Mouse (Mus musculus) hindbrain, embryonic 11.5 days (tissue): ENCODE measurements at regions not wholly inside any gene's neighbourhood (a gene's known extent, or its start where the extent isn't known, plus 50 kb on each side); places are given as distances from the start of the nearest gene placed in this dataset.

ENCODE experiments used
- ATAC-seq: fragments of 200-750 bp; cut with Nextera tagmentation; 2 replicates; pipeline ENCODE4 v1.8.0; 2017; ENCODE audit warnings: mild to moderate bottlenecking, moderate TSS enrichment, moderate library complexity; ENCODE audit not compliant: low FRiP score
- DNase-seq: peaks from one replicate; pipeline ENCODE4 v3.0.0-alpha.2; 2015; ENCODE audit warnings: low spot score
- H3K27ac ChIP-seq: fragments of 300-500 bp; sonication (generic); 2 replicates; pipeline ENCODE4 v1.5.1; 2014; ENCODE audit warnings: mild to moderate bottlenecking, low read depth, low read length
- H3K27me3 ChIP-seq: fragments of 300-500 bp; sonication (generic); 2 replicates; pipeline ENCODE4 v1.6.1; 2014; ENCODE audit warnings: mild to moderate bottlenecking, low read length, moderate library complexity, mixed read lengths; ENCODE audit not compliant: control insufficient read depth, insufficient read depth
- H3K36me3 ChIP-seq: fragments of 300-500 bp; sonication (generic); 2 replicates; pipeline ENCODE4 v1.6.1; 2014; ENCODE audit warnings: mild to moderate bottlenecking, low read length, moderate library complexity, mixed read lengths; ENCODE audit not compliant: control insufficient read depth, insufficient read depth
- H3K4me1 ChIP-seq: fragments of 300-500 bp; sonication (generic); replicated peaks from 2 replicates; pipeline ENCODE4 v1.6.1; 2014; ENCODE audit warnings: low read length, mixed read lengths; ENCODE audit not compliant: control insufficient read depth, insufficient read depth
- H3K4me2 ChIP-seq: fragments of 300-500 bp; sonication (generic); replicated peaks from 2 replicates; pipeline ENCODE4 v1.6.1; 2014; ENCODE audit warnings: mild to moderate bottlenecking, low read depth, low read length
- H3K4me3 ChIP-seq: fragments of 300-500 bp; sonication (generic); 2 replicates; pipeline ENCODE4 v1.5.1; 2014; ENCODE audit warnings: low read depth, low read length
- H3K9ac ChIP-seq: fragments of 300-500 bp; sonication (generic); 2 replicates; pipeline ENCODE4 v1.6.1; 2014; ENCODE audit warnings: low read depth, low read length
- H3K9me3 ChIP-seq: fragments of 300-500 bp; sonication (generic); 2 replicates; pipeline ENCODE4 v1.6.1; 2016; ENCODE audit warnings: low read length; ENCODE audit not compliant: control insufficient read depth
- WGBS: fragments of 180-500 bp; shearing (Covaris S2); extraction: QIAGEN DNeasy Blood & Tissue Kit; methylation state at CpG from one replicate; pipeline ENCODE4 v1.1.7; 2014; 5-methylcytosine and 5-hydroxymethylcytosine counted together

GRCm38 (mm10) chr7:64065529-64066247 lies 87.9 kb upstream of the Trpm1 start:
- Histone ChIP-seq H3K27ac (no peak overlapping the region), H3K4me1 (no peaks in the 10 kb centered on the region), H3K4me2 (no peak overlapping the region), H3K9ac (no peak overlapping the region), H3K36me3 (no peaks in the 10 kb centered on the region), H3K4me3 (no peak overlapping the region), H3K9me3 (no peaks in the 10 kb centered on the region), H3K27me3 (no peaks in the 10 kb centered on the region)
- no peak for ATAC-seq
- DNase-seq = no peak
- WGBS = 88% methylated on average over 23 of the region's 23 CpGs

GRCm38 (mm10) chr7:64064460-64065241 lies 89.0 kb upstream of the Trpm1 start:
- Histone ChIP-seq H3K27me3 (no peaks in the 10 kb centered on the region), H3K9me3 (no peaks in the 10 kb centered on the region), H3K36me3 (no peaks in the 10 kb centered on the region), H3K4me1 (no peaks in the 10 kb centered on the region), H3K9ac (no peak overlapping the region), H3K4me2 (no peak overlapping the region), H3K4me3 (no peak overlapping the region), H3K27ac (no peak overlapping the region)
- DNase-seq (no peak), ATAC-seq (no peak)
- 89% methylated on average over 7 of the region's 7 CpGs for WGBS

- no peak for DNase-seq
- Histone ChIP-seq H3K4me3 (no peak overlapping the region), H3K9me3 (no peaks in the 10 kb centered on the region), H3K36me3 (no peaks in the 10 kb centered on the region), H3K27me3 (no peaks in the 10 kb centered on the region), H3K4me2 (no peak overlapping the region), H3K4me1 (0 out of 2 replicates have a peak, but pooled peaks cover 4% of the 10 kb centered on the region), H3K9ac (no peak overlapping the region), H3K27ac (no peak overlapping the region)
- ATAC-seq = no peak
- WGBS = 79% methylated on average over 4 of the region's 4 CpGs
Observed at GRCm38 (mm10) chr7:64061170-64061569, 92.5 kb upstream of the Trpm1 start.

GRCm38 (mm10) chr7:64060582-64060981 lies 93.1 kb upstream of the Trpm1 start:
- Histone ChIP-seq H3K27me3 (no peaks in the 10 kb centered on the region), H3K4me3 (no peak overlapping the region), H3K9ac (no peak overlapping the region), H3K36me3 (no peaks in the 10 kb centered on the region), H3K9me3 (no peaks in the 10 kb centered on the region), H3K4me2 (no peak overlapping the region), H3K4me1 (0 out of 2 replicates have a peak, but pooled peaks cover 4% of the 10 kb centered on the region), H3K27ac (no peak overlapping the region)
- no peak for DNase-seq
- WGBS = 88% methylated on average over 1 of the region's 1 CpGs
- ATAC-seq = no peak

GRCm38 (mm10) chr7:64060051-64060450 lies 93.6 kb upstream of the Trpm1 start:
- 0% methylated on average over 1 of the region's 1 CpGs for WGBS

GRCm38 (mm10) chr7:64058282-64058872 lies 95.3 kb upstream of the Trpm1 start:
- H3K4me3 ChIP-seq = no peak overlapping the region
- ATAC-seq (no peak), DNase-seq (no peak)
- no peaks in the 10 kb centered on the region for H3K9me3 ChIP-seq
- no peaks in the 10 kb centered on the region for H3K36me3 ChIP-seq
- H3K27me3 ChIP-seq = no peaks in the 10 kb centered on the region
- 39% methylated on average over 4 of the region's 4 CpGs for WGBS
- 0 out of 2 replicates have a peak, but pooled peaks cover 4% of the 10 kb centered on the region for H3K4me1 ChIP-seq
- no peak overlapping the region for H3K4me2 ChIP-seq
- H3K27ac ChIP-seq = no peak overlapping the region
- no peak overlapping the region for H3K9ac ChIP-seq

More at GRCm38 (mm10) chr7:64060051-64060450, 93.6 kb upstream of the Trpm1 start:
- no peaks in the 10 kb centered on the region for H3K36me3 ChIP-seq
- H3K4me2 ChIP-seq = no peak overlapping the region
- H3K9ac ChIP-seq = no peak overlapping the region
- ATAC-seq (no peak), DNase-seq (peak; percentile 69)
- H3K27ac ChIP-seq = no peak overlapping the region
- H3K9me3 ChIP-seq = no peaks in the 10 kb centered on the region
- no peaks in the 10 kb centered on the region for H3K27me3 ChIP-seq
- H3K4me1 ChIP-seq = 0 out of 2 replicates have a peak, but pooled peaks cover 4% of the 10 kb centered on the region
- no peak overlapping the region for H3K4me3 ChIP-seq

- H3K9me3 ChIP-seq = no peaks in the 10 kb centered on the region
- DNase-seq = no peak
- H3K9ac ChIP-seq = no peak overlapping the region
- H3K27ac ChIP-seq = no peak overlapping the region
- no peak overlapping the region for H3K4me3 ChIP-seq
- 0 out of 2 replicates have a peak, but pooled peaks cover 4% of the 10 kb centered on the region for H3K4me1 ChIP-seq
- WGBS = 50% methylated on average over 4 of the region's 4 CpGs
- H3K36me3 ChIP-seq = no peaks in the 10 kb centered on the region
- no peaks in the 10 kb centered on the region for H3K27me3 ChIP-seq
- H3K4me2 ChIP-seq = no peak overlapping the region
- peak; percentile 58 for ATAC-seq
Observed at GRCm38 (mm10) chr7:64057873-64058272, 95.8 kb upstream of the Trpm1 start.

GRCm38 (mm10) chr7:64056498-64056897 lies 97.1 kb upstream of the Trpm1 start:
- 86% methylated on average over 3 of the region's 3 CpGs for WGBS
- Histone ChIP-seq H3K27me3 (no peaks in the 10 kb centered on the region), H3K4me3 (no peak overlapping the region), H3K36me3 (no peaks in the 10 kb centered on the region), H3K9me3 (no peaks in the 10 kb centered on the region), H3K27ac (no peak overlapping the region), H3K4me1 (0 out of 2 replicates have a peak, but pooled peaks cover 4% of the 10 kb centered on the region), H3K9ac (no peak overlapping the region), H3K4me2 (no peak overlapping the region)
- ATAC-seq = no peak
- DNase-seq = no peak
